Mouse (Mus musculus): ENCODE data around the gene Disc1. TPM values are rescaled to one million over a fixed set of nuclear protein-coding genes. Genes with fewer than 3 reads are reported as not detected.

The Disc1 gene
- total and polyA plus RNA-seq, 3 experiments, result 1.1 to 2.3 (median 2.2) TPM

GRCm38 (mm10) chr8:125166988-125167387 lies 113.0 kb downstream of the Disc1 start:
- 92% methylated on average over 9 of the region's 9 CpGs for WGBS

GRCm38 (mm10) chr8:125169628-125170027 lies 115.6 kb downstream of the Disc1 start:
- DNase-seq, result no peak
- intact Hi-C loops (cut with DNase I), result loop anchor here (5.0 to 10.0 kb wide), 3 partner anchors 105 to 703 kb away; partner anchors contain the start of gene Sipa1l2
- H3K27ac ChIP-seq, result no peak overlapping the region
- TF ChIP-seq CTCF (IDR thresholded peaks at IDR 0.05), result no peak
- no peak overlapping the region for H3K4me3 ChIP-seq
- H3K79me2 ChIP-seq (replicated peaks; ENCODE audit: control insufficient read depth, insufficient read depth, low read length), result no peaks in the 10 kb centered on the region
- no peaks in the 10 kb centered on the region for H3K36me3 ChIP-seq (ENCODE audit: control insufficient read depth, insufficient read depth, low read length)
- no peaks in the 10 kb centered on the region for H3K27me3 ChIP-seq (ENCODE audit: control insufficient read depth, insufficient read depth, low read length)
- 87% methylated on average over 3 of the region's 3 CpGs for WGBS
- H3K9ac ChIP-seq (ENCODE audit: low read depth, low read length), result no peak overlapping the region
- H3K4me1 ChIP-seq (ENCODE audit: control insufficient read depth, insufficient read depth, low read length), result peaks cover 2% of the 10 kb centered on the region; the same call in 1 of the 2 replicates

More at GRCm38 (mm10) chr8:125166988-125167387, 113.0 kb downstream of the Disc1 start:
- TF ChIP-seq POLR2A (IDR thresholded peaks at IDR 0.05; ENCODE audit: insufficient read depth, low read depth, low read length) (no peak), EP300 (IDR thresholded peaks at IDR 0.05; ENCODE audit: insufficient read depth, low read depth, low read length) (no peak), CTCF (IDR thresholded peaks at IDR 0.05) (no peak)
- Histone ChIP-seq H3K4me1 (ENCODE audit: control insufficient read depth, insufficient read depth, low read length) (no peaks in the 10 kb centered on the region), H3K9ac (ENCODE audit: low read depth, low read length) (no peak overlapping the region), H3K27me3 (ENCODE audit: control insufficient read depth, insufficient read depth, low read length) (no peaks in the 10 kb centered on the region), H3K36me3 (ENCODE audit: control insufficient read depth, insufficient read depth, low read length) (no peaks in the 10 kb centered on the region), H3K4me3 (no peak overlapping the region), H3K79me2 (replicated peaks; ENCODE audit: control insufficient read depth, insufficient read depth, low read length) (no peaks in the 10 kb centered on the region), H3K27ac (no peak overlapping the region)
- DNase-seq, result no peak
- intact Hi-C loops (cut with DNase I), result loop anchor here (5.0 to 10.0 kb wide), 3 partner anchors 102 to 705 kb away; partner anchors contain the start of gene Sipa1l2

GRCm38 (mm10) chr8:125171531-125171930 lies 117.5 kb downstream of the Disc1 start:
- no peak overlapping the region for H3K4me3 ChIP-seq
- no peak for TF ChIP-seq EP300 (IDR thresholded peaks at IDR 0.05; ENCODE audit: insufficient read depth, low read depth, low read length)
- no peak for TF ChIP-seq POLR2A (IDR thresholded peaks at IDR 0.05; ENCODE audit: insufficient read depth, low read depth, low read length)
- no peak for TF ChIP-seq CTCF (IDR thresholded peaks at IDR 0.05)
- 80% methylated on average over 2 of the region's 2 CpGs for WGBS
- H3K79me2 ChIP-seq (replicated peaks; ENCODE audit: control insufficient read depth, insufficient read depth, low read length), result no peaks in the 10 kb centered on the region
- DNase-seq, result no peak
- no peaks in the 10 kb centered on the region for H3K36me3 ChIP-seq (ENCODE audit: control insufficient read depth, insufficient read depth, low read length)
- intact Hi-C loops (cut with DNase I), result no loop called here
- peaks cover 2% of the 10 kb centered on the region; the same call in 1 of the 2 replicates for H3K4me1 ChIP-seq (ENCODE audit: control insufficient read depth, insufficient read depth, low read length)
- H3K27ac ChIP-seq, result no peak overlapping the region
- H3K9ac ChIP-seq (ENCODE audit: low read depth, low read length), result no peak overlapping the region
- H3K27me3 ChIP-seq (ENCODE audit: control insufficient read depth, insufficient read depth, low read length), result no peaks in the 10 kb centered on the region

- Histone ChIP-seq H3K27me3 (ENCODE audit: control insufficient read depth, insufficient read depth, low read length) (no peaks in the 10 kb centered on the region), H3K36me3 (ENCODE audit: control insufficient read depth, insufficient read depth, low read length) (no peaks in the 10 kb centered on the region), H3K9ac (ENCODE audit: low read depth, low read length) (no peak overlapping the region), H3K4me3 (no peak overlapping the region), H3K27ac (peak overlapping the region; percentile 21), H3K79me2 (replicated peaks; ENCODE audit: control insufficient read depth, insufficient read depth, low read length) (no peaks in the 10 kb centered on the region), H3K4me1 (ENCODE audit: control insufficient read depth, insufficient read depth, low read length) (peaks cover 2% of the 10 kb centered on the region; the same call in 1 of the 2 replicates)
- intact Hi-C loops (cut with DNase I), result no loop called here
- WGBS, result 42% methylated on average over 7 of the region's 7 CpGs
- DNase-seq, result peak; percentile 46 to 52
- TF ChIP-seq CTCF (IDR thresholded peaks at IDR 0.05), result no peak
- no peak for TF ChIP-seq EP300 (IDR thresholded peaks at IDR 0.05; ENCODE audit: insufficient read depth, low read depth, low read length)
- TF ChIP-seq POLR2A (IDR thresholded peaks at IDR 0.05; ENCODE audit: insufficient read depth, low read depth, low read length), result no peak
Measured at GRCm38 (mm10) chr8:125174237-125174636, 120.2 kb downstream of the Disc1 start.

GRCm38 (mm10) chr8:125174851-125175250 lies 120.9 kb downstream of the Disc1 start:
- no peak overlapping the region for H3K9ac ChIP-seq (ENCODE audit: low read depth, low read length)
- peak; percentile 49 for DNase-seq

GRCm38 (mm10) chr8:125175661-125176060 lies 121.7 kb downstream of the Disc1 start:
- intact Hi-C loops (cut with DNase I), result no loop called here
- Histone ChIP-seq H3K4me3 (no peak overlapping the region), H3K79me2 (replicated peaks; ENCODE audit: control insufficient read depth, insufficient read depth, low read length) (no peaks in the 10 kb centered on the region), H3K27ac (no peak overlapping the region), H3K9ac (ENCODE audit: low read depth, low read length) (no peak overlapping the region), H3K27me3 (ENCODE audit: control insufficient read depth, insufficient read depth, low read length) (no peaks in the 10 kb centered on the region), H3K4me1 (ENCODE audit: control insufficient read depth, insufficient read depth, low read length) (peaks cover 2% of the 10 kb centered on the region; the same call in 1 of the 2 replicates), H3K36me3 (ENCODE audit: control insufficient read depth, insufficient read depth, low read length) (no peaks in the 10 kb centered on the region)
- DNase-seq, result no peak
- TF ChIP-seq CTCF (IDR thresholded peaks at IDR 0.05) (no peak), EP300 (IDR thresholded peaks at IDR 0.05; ENCODE audit: insufficient read depth, low read depth, low read length) (no peak), POLR2A (IDR thresholded peaks at IDR 0.05; ENCODE audit: insufficient read depth, low read depth, low read length) (no peak)
- WGBS, result 84% methylated on average over 4 of the region's 4 CpGs

More at GRCm38 (mm10) chr8:125174851-125175250, 120.9 kb downstream of the Disc1 start:
- Histone ChIP-seq H3K36me3 (ENCODE audit: control insufficient read depth, insufficient read depth, low read length) (no peaks in the 10 kb centered on the region), H3K4me1 (ENCODE audit: control insufficient read depth, insufficient read depth, low read length) (peaks cover 2% of the 10 kb centered on the region; the same call in 1 of the 2 replicates), H3K27ac (peak overlapping the region; percentile 17; the same call in 1 of the 2 replicates), H3K79me2 (replicated peaks; ENCODE audit: control insufficient read depth, insufficient read depth, low read length) (no peaks in the 10 kb centered on the region), H3K27me3 (ENCODE audit: control insufficient read depth, insufficient read depth, low read length) (no peaks in the 10 kb centered on the region), H3K4me3 (no peak overlapping the region)
- TF ChIP-seq POLR2A (IDR thresholded peaks at IDR 0.05; ENCODE audit: insufficient read depth, low read depth, low read length) (no peak), EP300 (IDR thresholded peaks at IDR 0.05; ENCODE audit: insufficient read depth, low read depth, low read length) (peak; percentile 92), CTCF (IDR thresholded peaks at IDR 0.05) (no peak)
- 41% methylated on average over 4 of the region's 4 CpGs for WGBS
- intact Hi-C loops (cut with DNase I), result no loop called here

Measured in heart, adult 2 months (tissue).